Mouse (Mus musculus): ENCODE measurements around the gene Gm9513. TPM values are rescaled to one million over a fixed set of nuclear protein-coding genes. Genes with fewer than 3 reads are reported as not detected.
A peak's percentile ranks its signal among the peaks of the same experiment; 100 is the strongest.

The Gm9513 gene
- not detected for total RNA-seq (2021)
- long read RNA-seq, experiment 1 = 0 reads
- long read RNA-seq, experiment 2 = 0 reads

GRCm38 (mm10) chr9:36475338-36475737 is at the start of gene Gm9513:
TSS of gene Gm9513 (plus strand) at chr9:36475638.
- DNase-seq = no peak

GRCm38 (mm10) chr9:36431584-36431983 is 43.9 kb upstream of the Gm9513 start, which contains the start of gene Gm7257:
TSS of gene Gm7257 (plus strand) at chr9:36431884.
- DNase-seq = no peak

GRCm38 (mm10) chr9:36435051-36435764 is 40.2 kb upstream of the Gm9513 start:
- peak; percentile 21 to 22 for DNase-seq

- DNase-seq = no peak
Observed at GRCm38 (mm10) chr9:36494501-36495220, 19.2 kb downstream of the Gm9513 start.

GRCm38 (mm10) chr9:36495824-36496223 is 20.4 kb downstream of the Gm9513 start:
- DNase-seq = no peak

- DNase-seq = no peak
Observed at GRCm38 (mm10) chr9:36504211-36504610, 28.8 kb downstream of the Gm9513 start.

Other genes with a start within 250 kb of the Gm9513 start
- gene Gm7257, start 43.8 kb upstream of the Gm9513 start, total RNA-seq (2021) = not detected
- gene Gm5615, start 66.3 kb downstream of the Gm9513 start, total RNA-seq (2021) = not detected
- gene Gm17689, start 107.0 kb downstream of the Gm9513 start, total RNA-seq (2021) = not detected
- gene A630095E13Rik, start 167.7 kb downstream of the Gm9513 start, total RNA-seq (2021) = not detected
- not detected for gene Acrv1, start 217.6 kb downstream of the Gm9513 start, total RNA-seq (2021)